Mouse (Mus musculus): ENCODE measurements around the gene Gm21958. TPM values are rescaled to one million over a fixed set of nuclear protein-coding genes. Genes with fewer than 3 reads are reported as not detected.

Gene Gm21958
- polyA plus RNA-seq (2014; fragmentation: Nextera tagmentation; extraction: Ambion mirVana): 1.7 TPM in 1 of 2 replicates, not detected in the other

- H3K27ac ChIP-seq (ENCODE audit: low read depth): no peak within 1 kb of the TSS
- 88% methylated on average over 6 of the region's 6 CpGs for WGBS
- no peak within 1 kb of the TSS for H3K4me3 ChIP-seq (ENCODE audit: low read depth, low read length)
- no peak within 1 kb of the TSS for H3K4me2 ChIP-seq
- ATAC-seq (ENCODE audit: insufficient read depth): no peak
- H3K36me3 ChIP-seq (ENCODE audit: insufficient read depth): peaks cover 88% of the 10 kb centered on the region
- TF ChIP-seq CTCF (IDR thresholded peaks at IDR 0.05; ENCODE audit: low read depth): no peak
- H3K9me3 ChIP-seq (ENCODE audit: low read depth, low read length): no peaks in the 10 kb centered on the region
- no peaks in the 10 kb centered on the region for H3K27me3 ChIP-seq (ENCODE audit: insufficient read depth, low read length)
- no peak for DNase-seq
- no peaks in the 10 kb centered on the region for H3K4me1 ChIP-seq (ENCODE audit: insufficient read depth)
- H3K9ac ChIP-seq: no peak within 1 kb of the TSS
Observed at GRCm38 (mm10) chr3:54714253-54714652, at the start of gene Gm21958. TSS of gene Gm21958 (minus strand) at chr3:54714353.

GRCm38 (mm10) chr3:54761258-54761657 is 47.1 kb upstream of the Gm21958 start:
- ATAC-seq (ENCODE audit: insufficient read depth): peak; percentile 55; the same call in 1 of the 2 replicates

DNA sequence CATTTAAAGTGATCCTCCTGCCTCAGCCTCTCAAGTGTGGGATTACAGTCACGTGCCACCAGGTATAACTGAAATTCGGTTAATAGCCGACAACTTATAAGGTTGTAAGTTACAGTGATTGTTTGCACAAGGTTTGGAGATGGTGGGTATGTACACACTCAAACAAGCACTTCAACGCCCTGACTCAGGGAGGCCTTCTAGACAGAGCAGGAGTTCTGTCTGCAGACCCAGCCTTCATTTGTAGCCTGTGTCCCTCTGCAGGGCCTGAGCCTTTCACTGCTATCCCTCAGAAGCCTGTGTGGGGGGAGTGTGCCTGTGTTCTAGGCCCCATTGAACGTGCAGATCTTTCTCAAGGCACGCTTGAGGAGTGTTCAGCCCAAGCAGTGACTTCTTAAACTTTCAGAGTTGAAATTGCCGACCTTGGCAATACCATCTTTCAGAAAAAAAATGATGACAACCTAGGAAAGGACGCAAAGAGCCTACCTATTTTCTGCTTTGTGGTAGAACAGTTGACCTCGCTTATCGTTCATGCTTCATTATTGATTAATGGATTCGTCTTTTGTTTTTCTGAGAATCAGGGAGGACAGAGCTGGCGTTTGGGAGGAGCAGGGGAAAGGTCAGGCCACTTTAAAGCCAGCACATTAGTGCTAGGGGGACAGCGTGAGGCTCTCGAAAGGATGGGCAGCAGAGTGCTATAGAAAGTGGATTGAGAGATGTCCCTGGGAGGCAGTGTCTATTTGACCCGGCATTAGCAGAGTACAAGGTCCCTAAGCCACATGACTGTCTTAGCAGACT is 46.4 kb upstream of the Gm21958 start:
- Histone ChIP-seq H3K4me2 (no peak overlapping the region), H3K9ac (no peak overlapping the region; the same call in 1 of the 2 replicates), H3K4me1 (ENCODE audit: insufficient read depth) (peaks cover 29% of the 10 kb centered on the region; the same call in 1 of the 2 replicates), H3K27ac (ENCODE audit: low read depth) (peak overlapping the region; percentile 24; the same call in 1 of the 2 replicates), H3K9me3 (ENCODE audit: low read depth, low read length) (no peaks in the 10 kb centered on the region), H3K4me3 (ENCODE audit: low read depth, low read length) (no peak overlapping the region), H3K27me3 (ENCODE audit: insufficient read depth, low read length) (0 out of 2 replicates have a peak, but pooled peaks cover 4% of the 10 kb centered on the region), H3K36me3 (ENCODE audit: insufficient read depth) (no peaks in the 10 kb centered on the region)
- WGBS: 40% methylated on average over 15 of the region's 15 CpGs
- DNase-seq (peak; percentile 17), ATAC-seq (ENCODE audit: insufficient read depth) (no peak)
- no peak for TF ChIP-seq CTCF (IDR thresholded peaks at IDR 0.05; ENCODE audit: low read depth)

More at GRCm38 (mm10) chr3:54761258-54761657, 47.1 kb upstream of the Gm21958 start:
- H3K4me3 ChIP-seq (ENCODE audit: low read depth, low read length): no peak overlapping the region
- no peaks in the 10 kb centered on the region for H3K9me3 ChIP-seq (ENCODE audit: low read depth, low read length)
- WGBS: 57% methylated on average over 1 of the region's 1 CpGs
- peak; percentile 85 for DNase-seq
- peaks cover 29% of the 10 kb centered on the region; the same call in 1 of the 2 replicates for H3K4me1 ChIP-seq (ENCODE audit: insufficient read depth)
- H3K9ac ChIP-seq: no peak overlapping the region; the same call in 1 of the 2 replicates
- H3K27me3 ChIP-seq (ENCODE audit: insufficient read depth, low read length): 0 out of 2 replicates have a peak, but pooled peaks cover 4% of the 10 kb centered on the region
- H3K27ac ChIP-seq (ENCODE audit: low read depth): 0 out of 2 replicates have a peak overlapping the region, but pooled peaks have one; percentile 36
- H3K4me2 ChIP-seq: no peak overlapping the region
- no peaks in the 10 kb centered on the region for H3K36me3 ChIP-seq (ENCODE audit: insufficient read depth)
- TF ChIP-seq CTCF (IDR thresholded peaks at IDR 0.05; ENCODE audit: low read depth): no peak

DNA sequence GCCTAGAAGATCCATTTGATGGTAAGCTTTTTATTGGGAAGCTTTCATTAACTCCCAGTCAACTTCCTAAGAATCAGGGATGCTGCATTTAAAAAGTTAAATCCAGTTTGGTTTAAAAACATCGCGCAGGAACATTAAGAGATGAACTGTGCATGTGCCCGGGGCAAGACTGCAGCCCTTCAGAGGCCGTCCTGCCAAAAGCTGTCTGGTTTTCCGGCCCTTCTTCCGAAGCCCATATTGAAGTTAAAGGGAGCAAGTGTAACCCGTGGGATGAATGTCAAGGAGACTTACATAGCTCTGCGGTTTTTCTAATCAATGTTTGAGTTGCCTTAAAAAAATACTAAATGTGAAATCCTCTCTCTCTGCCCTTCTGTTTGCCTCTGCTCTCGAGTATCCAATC is 45.1 kb upstream of the Gm21958 start:
- no peak for DNase-seq
- 0 out of 2 replicates have a peak, but pooled peaks cover 4% of the 10 kb centered on the region for H3K27me3 ChIP-seq (ENCODE audit: insufficient read depth, low read length)
- ATAC-seq (ENCODE audit: insufficient read depth): no peak
- H3K36me3 ChIP-seq (ENCODE audit: insufficient read depth): no peaks in the 10 kb centered on the region
- no peaks in the 10 kb centered on the region for H3K9me3 ChIP-seq (ENCODE audit: low read depth, low read length)
- no peak overlapping the region for H3K9ac ChIP-seq
- no peak overlapping the region for H3K4me2 ChIP-seq
- no peak overlapping the region for H3K27ac ChIP-seq (ENCODE audit: low read depth)
- 52% methylated on average over 9 of the region's 9 CpGs for WGBS
- TF ChIP-seq CTCF (IDR thresholded peaks at IDR 0.05; ENCODE audit: low read depth): no peak
- H3K4me3 ChIP-seq (ENCODE audit: low read depth, low read length): no peak overlapping the region
- H3K4me1 ChIP-seq (ENCODE audit: insufficient read depth): peaks cover 29% of the 10 kb centered on the region; the same call in 1 of the 2 replicates

- 48% methylated on average over 8 of the region's 8 CpGs for WGBS
- no peak for DNase-seq
- ATAC-seq (ENCODE audit: insufficient read depth): no peak
- Histone ChIP-seq H3K4me1 (ENCODE audit: insufficient read depth) (peaks cover 29% of the 10 kb centered on the region; the same call in 1 of the 2 replicates), H3K4me2 (peak overlapping the region; percentile 99), H3K27ac (ENCODE audit: low read depth) (no peak overlapping the region), H3K36me3 (ENCODE audit: insufficient read depth) (no peaks in the 10 kb centered on the region), H3K9me3 (ENCODE audit: low read depth, low read length) (no peaks in the 10 kb centered on the region), H3K9ac (no peak overlapping the region), H3K27me3 (ENCODE audit: insufficient read depth, low read length) (0 out of 2 replicates have a peak, but pooled peaks cover 4% of the 10 kb centered on the region), H3K4me3 (ENCODE audit: low read depth, low read length) (0 out of 2 replicates have a peak overlapping the region, but pooled peaks have one; percentile 79)
- no peak for TF ChIP-seq CTCF (IDR thresholded peaks at IDR 0.05; ENCODE audit: low read depth)
Observed at GRCm38 (mm10) chr3:54757446-54757845, 43.3 kb upstream of the Gm21958 start.

- Histone ChIP-seq H3K27ac (ENCODE audit: low read depth) (peak overlapping the region; percentile 84), H3K4me2 (peak overlapping the region; percentile 99), H3K4me1 (ENCODE audit: insufficient read depth) (peaks cover 24% of the 10 kb centered on the region; the same call in 1 of the 2 replicates), H3K9me3 (ENCODE audit: low read depth, low read length) (no peaks in the 10 kb centered on the region), H3K27me3 (ENCODE audit: insufficient read depth, low read length) (0 out of 2 replicates have a peak, but pooled peaks cover 4% of the 10 kb centered on the region), H3K9ac (peak overlapping the region; percentile 74), H3K4me3 (ENCODE audit: low read depth, low read length) (peak overlapping the region; percentile 79), H3K36me3 (ENCODE audit: insufficient read depth) (0 out of 2 replicates have a peak, but pooled peaks cover 6% of the 10 kb centered on the region)
- ATAC-seq (ENCODE audit: insufficient read depth) (peak; percentile 63), DNase-seq (peak; percentile 67)
- TF ChIP-seq CTCF (IDR thresholded peaks at IDR 0.05; ENCODE audit: low read depth): 0 out of 2 replicates have a peak, but pooled peaks have one; percentile 15
- WGBS: under 1% methylated on average over 11 of the region's 11 CpGs
Observed at GRCm38 (mm10) chr3:54756058-54756457, 41.9 kb upstream of the Gm21958 start.
